Mouse (Mus musculus) hindbrain, embryonic 11.5 days (tissue): ENCODE data around the gene Mamstr. TPM values are rescaled to one million over a fixed set of nuclear protein-coding genes. Genes with fewer than 3 reads are reported as not detected.

Experiments used
- ATAC-seq: fragments of 200-750 bp; cut with Nextera tagmentation; 2 replicates; pipeline ENCODE4 v1.8.0; 2017; ENCODE audit warnings: mild to moderate bottlenecking, moderate TSS enrichment, moderate library complexity; ENCODE audit not compliant: low FRiP score
- DNase-seq: peaks from one replicate; pipeline ENCODE4 v3.0.0-alpha.2; 2015; ENCODE audit warnings: low spot score
- H3K27ac ChIP-seq: fragments of 300-500 bp; sonication (generic); 2 replicates; pipeline ENCODE4 v1.5.1; 2014; ENCODE audit warnings: mild to moderate bottlenecking, low read depth, low read length
- H3K27me3 ChIP-seq: fragments of 300-500 bp; sonication (generic); 2 replicates; pipeline ENCODE4 v1.6.1; 2014; ENCODE audit warnings: mild to moderate bottlenecking, low read length, moderate library complexity, mixed read lengths; ENCODE audit not compliant: control insufficient read depth, insufficient read depth
- H3K36me3 ChIP-seq: fragments of 300-500 bp; sonication (generic); 2 replicates; pipeline ENCODE4 v1.6.1; 2014; ENCODE audit warnings: mild to moderate bottlenecking, low read length, moderate library complexity, mixed read lengths; ENCODE audit not compliant: control insufficient read depth, insufficient read depth
- H3K4me1 ChIP-seq: fragments of 300-500 bp; sonication (generic); replicated peaks from 2 replicates; pipeline ENCODE4 v1.6.1; 2014; ENCODE audit warnings: low read length, mixed read lengths; ENCODE audit not compliant: control insufficient read depth, insufficient read depth
- H3K4me2 ChIP-seq: fragments of 300-500 bp; sonication (generic); replicated peaks from 2 replicates; pipeline ENCODE4 v1.6.1; 2014; ENCODE audit warnings: mild to moderate bottlenecking, low read depth, low read length
- H3K4me3 ChIP-seq: fragments of 300-500 bp; sonication (generic); 2 replicates; pipeline ENCODE4 v1.5.1; 2014; ENCODE audit warnings: low read depth, low read length
- H3K9ac ChIP-seq: fragments of 300-500 bp; sonication (generic); 2 replicates; pipeline ENCODE4 v1.6.1; 2014; ENCODE audit warnings: low read depth, low read length
- H3K9me3 ChIP-seq: fragments of 300-500 bp; sonication (generic); 2 replicates; pipeline ENCODE4 v1.6.1; 2016; ENCODE audit warnings: low read length; ENCODE audit not compliant: control insufficient read depth
- WGBS: fragments of 180-500 bp; shearing (Covaris S2); extraction: QIAGEN DNeasy Blood & Tissue Kit; methylation state at CpG from one replicate; pipeline ENCODE4 v1.1.7; 2014; 5-methylcytosine and 5-hydroxymethylcytosine counted together
- polyA plus RNA-seq: library from polyadenylated mRNA; unstranded; fragments of >200 nt; fragmentation: Nextera tagmentation; extraction: Ambion mirVana; gene quantifications from 2 replicates; pipeline ENCODE4 v1.2.1, GENCODE M21; 2014

The Mamstr gene
- polyA plus RNA-seq, 1 experiment from 2014 or later, result 2.1 TPM

DNA sequence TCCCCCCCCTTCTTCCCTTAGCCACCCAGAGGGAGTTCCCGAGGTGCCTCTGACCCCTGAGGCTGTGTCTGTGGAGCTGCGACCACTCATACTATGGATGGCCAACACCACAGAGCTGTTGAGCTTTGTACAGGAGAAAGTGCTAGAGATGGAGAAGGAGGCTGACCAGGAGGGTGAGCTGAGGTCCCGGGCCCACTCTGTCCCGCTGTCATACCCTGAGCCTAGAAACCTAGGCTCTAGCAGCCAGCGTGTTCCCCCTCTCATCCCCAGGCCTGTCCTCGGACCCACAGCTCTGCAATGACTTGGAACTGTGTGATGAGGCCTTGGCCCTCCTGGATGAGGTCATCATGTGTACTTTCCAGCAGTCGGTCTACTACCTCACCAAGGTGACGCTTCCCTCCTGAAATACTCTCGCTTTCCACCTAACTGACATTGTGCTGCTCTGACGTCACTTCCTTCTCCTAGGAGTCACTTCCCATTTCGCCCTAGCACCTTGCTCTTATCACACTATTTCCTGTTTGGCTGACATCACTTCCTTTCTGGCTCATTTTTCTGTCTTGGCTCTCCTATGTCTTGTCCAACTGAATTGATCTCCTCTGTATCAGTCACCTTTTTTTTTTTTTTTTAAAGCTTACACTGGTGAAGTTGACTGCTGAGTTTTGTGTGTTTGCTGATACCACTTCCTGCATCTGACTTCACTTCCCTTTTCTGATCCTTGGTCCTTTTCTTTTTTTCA is 4.7 kb upstream of the Mamstr start:
- ATAC-seq (no peak), DNase-seq (no peak)
- Histone ChIP-seq H3K27ac (no peak overlapping the region), H3K36me3 (no peaks in the 10 kb centered on the region), H3K27me3 (peaks cover 5% of the 10 kb centered on the region; the same call in 1 of the 2 replicates), H3K4me2 (no peak overlapping the region), H3K4me3 (no peak overlapping the region), H3K9me3 (no peaks in the 10 kb centered on the region), H3K4me1 (peaks cover 5% of the 10 kb centered on the region; the same call in 1 of the 2 replicates), H3K9ac (no peak overlapping the region)
- WGBS, result 87% methylated on average over 11 of the region's 11 CpGs

GRCm38 (mm10) chr7:45635711-45636688 is 3.8 kb upstream of the Mamstr start:
- Histone ChIP-seq H3K4me3 (no peak overlapping the region), H3K9ac (no peak overlapping the region)
- 81% methylated on average over 15 of the region's 15 CpGs for WGBS

GRCm38 (mm10) chr7:45637710-45638109 is 2.1 kb upstream of the Mamstr start:
- Histone ChIP-seq H3K4me1 (peaks cover 2% of the 10 kb centered on the region; the same call in 1 of the 2 replicates), H3K9me3 (no peaks in the 10 kb centered on the region), H3K36me3 (no peaks in the 10 kb centered on the region), H3K27me3 (peaks cover 2% of the 10 kb centered on the region; the same call in 1 of the 2 replicates), H3K9ac (no peak overlapping the region), H3K4me3 (no peak overlapping the region), H3K4me2 (no peak overlapping the region), H3K27ac (no peak overlapping the region)
- no peak for DNase-seq
- 96% methylated on average over 6 of the region's 6 CpGs for WGBS
- no peak for ATAC-seq

More at GRCm38 (mm10) chr7:45635711-45636688, 3.8 kb upstream of the Mamstr start:
- Histone ChIP-seq H3K9me3 (no peaks in the 10 kb centered on the region), H3K4me2 (no peak overlapping the region), H3K27me3 (peaks cover 6% of the 10 kb centered on the region; the same call in 1 of the 2 replicates), H3K36me3 (no peaks in the 10 kb centered on the region), H3K27ac (no peak overlapping the region), H3K4me1 (peaks cover 6% of the 10 kb centered on the region; the same call in 1 of the 2 replicates)
- ATAC-seq (no peak), DNase-seq (no peak)

DNA sequence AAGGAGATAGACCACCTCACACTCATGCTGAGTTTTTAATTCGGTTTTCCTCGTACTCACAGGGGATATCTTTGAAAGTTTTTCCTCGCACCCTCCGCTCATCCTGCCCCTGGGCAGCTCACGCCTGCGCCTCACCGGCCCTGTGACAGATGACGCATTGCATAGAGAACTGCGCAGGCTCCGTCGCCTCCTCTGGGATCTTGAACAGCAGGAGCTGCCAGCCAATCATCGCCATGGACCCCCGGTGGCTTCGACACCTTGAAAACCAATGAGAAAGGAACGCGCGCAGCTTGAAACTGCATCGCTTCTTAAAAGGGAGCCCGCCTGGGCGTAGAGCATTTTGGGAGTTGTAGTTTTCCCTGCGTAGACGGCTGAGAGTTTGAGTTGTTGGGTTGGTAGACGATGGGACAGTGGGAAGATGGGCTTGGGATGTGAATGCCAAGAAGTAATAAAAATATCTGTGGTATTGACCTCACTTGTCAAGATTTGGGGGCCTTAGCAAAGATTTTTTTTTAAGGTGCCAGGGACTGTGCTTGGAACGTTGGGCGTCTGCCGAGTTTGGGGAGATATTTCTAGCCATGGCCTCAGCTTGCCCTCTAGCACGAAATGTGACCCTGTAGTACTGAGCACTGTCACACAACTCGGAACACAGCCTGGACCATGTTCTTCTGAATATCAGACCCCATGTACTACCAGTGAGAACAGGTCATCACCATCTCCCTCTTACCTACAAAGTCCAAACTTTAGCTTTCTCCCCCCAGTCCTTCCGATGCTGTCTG is 965 bp upstream of the Mamstr start:
- Histone ChIP-seq H3K27me3 (peaks cover 2% of the 10 kb centered on the region; the same call in 1 of the 2 replicates), H3K27ac (no peak overlapping the region), H3K9me3 (no peaks in the 10 kb centered on the region), H3K4me2 (peak overlapping the region; percentile 36), H3K36me3 (no peaks in the 10 kb centered on the region), H3K4me3 (peak overlapping the region; percentile 22), H3K4me1 (peaks cover 2% of the 10 kb centered on the region; the same call in 1 of the 2 replicates), H3K9ac (0 out of 2 replicates have a peak overlapping the region, but pooled peaks have one; percentile 31)
- ATAC-seq (peak; percentile 83), DNase-seq (peak; percentile 97)
- 21% methylated on average over 29 of the region's 29 CpGs for WGBS

DNA sequence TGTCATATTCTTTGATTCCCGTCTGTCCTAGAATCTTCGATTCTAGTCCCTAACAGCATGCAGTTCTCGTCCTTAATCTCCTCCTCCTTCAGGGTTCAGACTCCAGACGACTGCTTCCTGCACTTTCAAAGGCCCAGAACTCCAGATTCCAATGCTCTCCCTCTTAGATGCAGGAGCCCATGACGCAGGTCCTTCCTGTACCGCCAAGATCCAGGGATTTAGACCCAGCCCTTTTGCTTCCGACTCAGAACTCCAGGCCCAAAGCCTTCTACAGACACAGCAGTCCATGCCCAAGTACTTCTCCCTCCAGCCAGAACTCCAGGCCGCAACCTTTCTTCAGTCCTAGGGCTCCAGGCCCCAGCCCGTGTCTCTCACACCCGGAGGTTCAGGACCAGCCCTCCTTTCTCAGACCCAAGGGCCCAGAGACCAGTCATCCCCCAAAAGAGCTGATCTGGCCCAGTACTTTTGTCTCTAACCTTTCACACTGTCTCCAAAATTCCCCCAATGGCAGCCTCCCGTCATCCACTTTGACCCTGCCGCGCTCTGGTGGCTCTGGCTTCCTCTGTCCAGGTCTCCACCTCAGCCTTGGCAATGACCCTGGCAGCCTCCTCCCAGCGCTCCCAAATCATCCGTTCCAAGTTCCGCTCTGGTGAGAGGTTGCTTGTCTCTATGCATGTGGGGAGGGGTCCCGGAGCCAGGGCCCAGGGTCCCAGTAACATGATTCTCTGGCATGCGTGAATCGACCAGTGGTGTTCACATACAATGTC is 597 bp downstream of the Mamstr start:
- WGBS, result 75% methylated on average over 19 of the region's 19 CpGs

GRCm38 (mm10) chr7:45641391-45642040 is 1.7 kb downstream of the Mamstr start:
- H3K9me3 ChIP-seq, result no peaks in the 10 kb centered on the region
- ATAC-seq, result no peak
- peaks cover 4% of the 10 kb centered on the region; the same call in 1 of the 2 replicates for H3K4me1 ChIP-seq
- WGBS, result 82% methylated on average over 16 of the region's 17 CpGs
- peak overlapping the region; percentile 11; the same call in 1 of the 2 replicates for H3K9ac ChIP-seq
- DNase-seq, result no peak
- H3K4me2 ChIP-seq, result no peak overlapping the region
- H3K36me3 ChIP-seq, result no peaks in the 10 kb centered on the region
- no peak overlapping the region for H3K4me3 ChIP-seq
- no peak overlapping the region for H3K27ac ChIP-seq
- peaks cover 2% of the 10 kb centered on the region; the same call in 1 of the 2 replicates for H3K27me3 ChIP-seq

More for the DNA sequence above, 597 bp downstream of the Mamstr start:
- Histone ChIP-seq H3K4me2 (no peak overlapping the region), H3K36me3 (no peaks in the 10 kb centered on the region), H3K9me3 (no peaks in the 10 kb centered on the region), H3K4me1 (peaks cover 4% of the 10 kb centered on the region; the same call in 1 of the 2 replicates), H3K9ac (no peak overlapping the region), H3K27me3 (peaks cover 2% of the 10 kb centered on the region; the same call in 1 of the 2 replicates), H3K27ac (no peak overlapping the region), H3K4me3 (no peak overlapping the region)
- DNase-seq (no peak), ATAC-seq (no peak)

DNA sequence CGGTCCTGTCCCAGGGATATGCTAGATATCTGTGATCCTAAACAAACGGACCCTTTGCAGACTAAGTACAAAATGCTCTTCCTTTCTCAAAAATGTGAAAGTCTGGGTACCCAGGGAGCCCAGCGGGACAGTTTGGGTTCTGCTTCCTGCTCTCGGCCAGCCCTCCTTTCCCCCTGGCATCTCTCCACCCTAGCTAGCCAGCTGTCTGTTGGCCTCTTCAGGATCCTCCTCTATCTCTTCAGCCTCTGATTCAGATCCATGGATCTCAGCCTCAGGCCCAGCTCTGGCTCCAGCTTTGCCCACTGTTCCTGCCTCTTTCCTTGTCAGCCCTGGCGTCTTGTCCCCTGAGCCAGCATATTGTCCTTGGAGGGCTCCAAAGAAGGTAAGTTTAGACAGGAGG is 2.3 kb downstream of the Mamstr start:
- H3K9ac ChIP-seq, result peak overlapping the region; percentile 31; the same call in 1 of the 2 replicates
- H3K36me3 ChIP-seq, result no peaks in the 10 kb centered on the region
- WGBS, result 83% methylated on average over 5 of the region's 5 CpGs
- no peak overlapping the region for H3K27ac ChIP-seq
- no peak for DNase-seq
- peaks cover 2% of the 10 kb centered on the region; the same call in 1 of the 2 replicates for H3K27me3 ChIP-seq
- peaks cover 4% of the 10 kb centered on the region; the same call in 1 of the 2 replicates for H3K4me1 ChIP-seq
- H3K9me3 ChIP-seq, result no peaks in the 10 kb centered on the region
- peak overlapping the region; percentile 21; the same call in 1 of the 2 replicates for H3K4me2 ChIP-seq
- no peak overlapping the region for H3K4me3 ChIP-seq
- no peak for ATAC-seq
